Mouse (Mus musculus): ENCODE data around the gene Rnf167.

Gene Rnf167

GRCm38 (mm10) chr11:70654923-70655570 is 8.0 kb downstream of the Rnf167 start:
- in situ Hi-C loops (cut with MboI, MseI): loop anchor here (25.0 kb wide), 2 partner anchors 893 to 1243 kb away; partner anchors contain the start of genes Kdm6b, Polr2a, Slc35g3 and Zbtb4

- in situ Hi-C loops (cut with MboI, MseI): loop anchor here (25.0 kb wide), 2 partner anchors 894 to 1244 kb away; partner anchors contain the start of genes Kdm6b, Polr2a, Slc35g3 and Zbtb4
These were observed 8.8 kb downstream of the Rnf167 start for GRCm38 (mm10) chr11:70655571-70656455.

GRCm38 (mm10) chr11:70656456-70656927 is 9.5 kb downstream of the Rnf167 start:
- in situ Hi-C loops (cut with MboI, MseI): loop anchor here (25.0 kb wide), 2 partner anchors 894 to 1244 kb away; partner anchors contain the start of genes Kdm6b, Polr2a, Slc35g3 and Zbtb4

GRCm38 (mm10) chr11:70656964-70657363 is 9.9 kb downstream of the Rnf167 start, which contains the start of gene Eno3:
Gene Eno3, plus strand, starts transcription at chr11:70657202.
- in situ Hi-C loops (cut with MboI, MseI): loop anchor here (25.0 kb wide), 2 partner anchors 895 to 1245 kb away; partner anchors contain the start of genes Kdm6b, Polr2a, Slc35g3 and Zbtb4

- in situ Hi-C loops (cut with MboI, MseI): loop anchor here (25.0 kb wide), 2 partner anchors 895 to 1245 kb away; partner anchors contain the start of genes Kdm6b, Polr2a, Slc35g3 and Zbtb4
These were observed 10.5 kb downstream of the Rnf167 start for GRCm38 (mm10) chr11:70657573-70657972.

GRCm38 (mm10) chr11:70657991-70658390 is 11.0 kb downstream of the Rnf167 start:
- in situ Hi-C loops (cut with MboI, MseI): loop anchor here (25.0 kb wide), 2 partner anchors 896 to 1246 kb away; partner anchors contain the start of genes Kdm6b, Polr2a, Slc35g3 and Zbtb4

- in situ Hi-C loops (cut with MboI, MseI): loop anchor here (25.0 kb wide), 2 partner anchors 896 to 1246 kb away; partner anchors contain the start of genes Kdm6b, Polr2a, Slc35g3 and Zbtb4
These were observed 11.5 kb downstream of the Rnf167 start for GRCm38 (mm10) chr11:70658521-70658920.

- in situ Hi-C loops (cut with MboI, MseI): loop anchor here (25.0 kb wide), 2 partner anchors 897 to 1247 kb away; partner anchors contain the start of genes Kdm6b, Polr2a, Slc35g3 and Zbtb4
These were observed 11.9 kb downstream of the Rnf167 start for GRCm38 (mm10) chr11:70658942-70659341.

GRCm38 (mm10) chr11:70660571-70660970 is 13.5 kb downstream of the Rnf167 start:
- in situ Hi-C loops (cut with MboI, MseI): loop anchor here (25.0 kb wide), 2 partner anchors 898 to 1248 kb away; partner anchors contain the start of genes Kdm6b, Polr2a, Slc35g3 and Zbtb4

GRCm38 (mm10) chr11:70663101-70663500 is 16.1 kb downstream of the Rnf167 start:
- in situ Hi-C loops (cut with MboI, MseI): loop anchor here (25.0 kb wide), 2 partner anchors 901 to 1251 kb away; partner anchors contain the start of genes Kdm6b, Polr2a, Slc35g3 and Zbtb4

GRCm38 (mm10) chr11:70663957-70664356 is 16.9 kb downstream of the Rnf167 start:
- in situ Hi-C loops (cut with MboI, MseI): loop anchor here (25.0 kb wide), 2 partner anchors 902 to 1252 kb away; partner anchors contain the start of genes Kdm6b, Polr2a, Slc35g3 and Zbtb4

- in situ Hi-C loops (cut with MboI, MseI): loop anchor here (25.0 kb wide), 2 partner anchors 902 to 1252 kb away; partner anchors contain the start of genes Kdm6b, Polr2a, Slc35g3 and Zbtb4
These were observed 17.7 kb downstream of the Rnf167 start for GRCm38 (mm10) chr11:70664741-70665140.

GRCm38 (mm10) chr11:70666687-70667086 is 19.7 kb downstream of the Rnf167 start:
- in situ Hi-C loops (cut with MboI, MseI): loop anchor here (25.0 kb wide), 2 partner anchors 904 to 1254 kb away; partner anchors contain the start of genes Kdm6b, Polr2a, Slc35g3 and Zbtb4

GRCm38 (mm10) chr11:70667271-70668150 is 20.5 kb downstream of the Rnf167 start:
- in situ Hi-C loops (cut with MboI, MseI): loop anchor here (25.0 kb wide), 2 partner anchors 905 to 1255 kb away; partner anchors contain the start of genes Kdm6b, Polr2a, Slc35g3 and Zbtb4

- in situ Hi-C loops (cut with MboI, MseI): loop anchor here (25.0 kb wide), 2 partner anchors 906 to 1256 kb away; partner anchors contain the start of genes Kdm6b, Polr2a, Slc35g3 and Zbtb4
These were observed 21.3 kb downstream of the Rnf167 start for GRCm38 (mm10) chr11:70668335-70668770.

- in situ Hi-C loops (cut with MboI, MseI): loop anchor here (25.0 kb wide), 2 partner anchors 907 to 1257 kb away; partner anchors contain the start of genes Kdm6b, Polr2a, Slc35g3 and Zbtb4
These were observed 21.9 kb downstream of the Rnf167 start, which contains the start of gene Spag7 for GRCm38 (mm10) chr11:70668771-70669505. Gene Spag7, minus strand, starts transcription at chr11:70669416.

- in situ Hi-C loops (cut with MboI, MseI): loop anchor here (25.0 kb wide), 2 partner anchors 907 to 1257 kb away; partner anchors contain the start of genes Kdm6b, Polr2a, Slc35g3 and Zbtb4
These were observed 22.7 kb downstream of the Rnf167 start for GRCm38 (mm10) chr11:70669582-70670345.

GRCm38 (mm10) chr11:70670483-70670882 is 23.4 kb downstream of the Rnf167 start:
- in situ Hi-C loops (cut with MboI, MseI): loop anchor here (25.0 kb wide), 2 partner anchors 908 to 1258 kb away; partner anchors contain the start of genes Kdm6b, Polr2a, Slc35g3 and Zbtb4

Measured in T-helper 2 cell (primary cell).